Comparison of ENCODE assay signal across 16 mouse cellular contexts in the genomic region with DNA sequence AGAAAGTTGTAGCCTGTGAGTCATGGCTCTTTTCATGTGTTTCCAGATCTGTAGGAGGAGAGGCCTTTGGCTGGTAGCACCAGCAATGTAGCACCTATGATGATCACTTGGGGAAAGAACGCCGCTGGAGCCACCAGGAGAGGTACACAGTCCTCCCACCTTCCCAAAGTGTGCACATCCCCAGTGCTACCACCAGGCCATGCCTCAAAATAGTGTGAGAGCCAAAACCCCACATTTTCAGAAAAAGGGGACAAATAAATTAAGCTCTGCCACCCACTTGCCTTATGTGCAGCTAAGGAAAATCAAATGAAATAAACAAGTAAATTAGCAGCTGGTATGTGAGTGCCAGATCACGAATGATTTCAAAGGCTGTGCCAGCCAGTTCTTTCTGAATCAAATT.
DNase-seq lines count a peak whose midpoint lies in the region; ATAC-seq and TF ChIP-seq lines count a peak whose summit lies in the region.
"Had no signal": no experiment of that assay in that cellular context is flagged by ENCODE, and none has a peak within 500 bp of the region (broad histone marks: within the 10 kb centered on the region; RNA-seq: fewer than 3 reads in every experiment).

No protein-coding gene starts in this region.

- WGBS in liver, postnatal 0 days (ENCODE audit: insufficient replicate concordance), result 74% methylated on average over 3 of the region's 3 CpGs

- H3K27ac ChIP-seq in liver, postnatal 0 days (ENCODE audit: low read depth), result no peak overlapping the region
- H3K27ac ChIP-seq: forebrain, embryonic 10.5 days; lung, embryonic 15.5 days had no signal

- no peak for TF ChIP-seq EP300 in liver, postnatal 0 days (IDR thresholded peaks at IDR 0.05; ENCODE audit: low read depth)

- intact Hi-C loops in left cerebral cortex, postnatal 36 days (cut with DNase I), result no loop called here

- no peak for DNase-seq in frontal cortex, postnatal 14 days (ENCODE audit: low spot score in 2 of 2)
- peak; percentile 74 for DNase-seq in brain, adult 2 months (ENCODE audit: low read depth, low spot score)
- peak; percentile 85 for DNase-seq in layer of hippocampus, adult 9-11 months
- DNase-seq in left cerebral cortex, postnatal 36 days (ENCODE audit: low spot score in 2 of 2), result peak; percentile 34 to 35
- no peak for DNase-seq in liver, postnatal 0 days
- no peak for DNase-seq in urinary bladder, postnatal 10 days (ENCODE audit: low spot score)
- DNase-seq: adrenal gland, adult 2 months; cerebellum, adult 2 months; gastrocnemius, postnatal 36 days; heart, postnatal 4 days; midbrain, embryonic 14.5 days had no signal

- H3K4me2 ChIP-seq in liver, postnatal 0 days (ENCODE audit: low read depth, low read length), result no peak overlapping the region
- H3K4me2 ChIP-seq: heart, embryonic 12.5 days; liver, embryonic 11.5 days; lung, embryonic 15.5 days had no signal

- ATAC-seq in frontal cortex, adult (ENCODE audit: low TSS enrichment), result peak; percentile 95
- ATAC-seq in liver, postnatal 0 days, result no peak

- H3K36me3 ChIP-seq in liver, postnatal 0 days (replicated peaks; ENCODE audit: insufficient read depth, low read length), result no peaks in the 10 kb centered on the region
- H3K36me3 ChIP-seq: forebrain, embryonic 10.5 days; heart, embryonic 12.5 days; lung, embryonic 15.5 days had no signal

- no peak overlapping the region for H3K4me3 ChIP-seq in liver, postnatal 0 days (ENCODE audit: low read depth, low read length)
- H3K4me3 ChIP-seq: forebrain, embryonic 10.5 days; heart, embryonic 12.5 days; lung, embryonic 15.5 days had no signal

- no peaks in the 10 kb centered on the region for H3K4me1 ChIP-seq in liver, postnatal 0 days (ENCODE audit: insufficient read depth)
- H3K4me1 ChIP-seq: forebrain, embryonic 10.5 days; heart, embryonic 12.5 days; lung, embryonic 15.5 days had no signal

- no peaks in the 10 kb centered on the region for H3K27me3 ChIP-seq in liver, postnatal 0 days (ENCODE audit: insufficient read depth, low read length)
- H3K27me3 ChIP-seq: heart, embryonic 12.5 days; lung, embryonic 15.5 days had no signal

- no peak for TF ChIP-seq CTCF in liver, postnatal 0 days (IDR thresholded peaks at IDR 0.05; ENCODE audit: low read depth)

- no peak overlapping the region for H3K9ac ChIP-seq in liver, postnatal 0 days (replicated peaks)
- H3K9ac ChIP-seq: heart, embryonic 12.5 days; lung, embryonic 15.5 days had no signal

- H3K9me3 ChIP-seq in liver, postnatal 0 days (ENCODE audit: low read length), result no peaks in the 10 kb centered on the region
- H3K9me3 ChIP-seq: forebrain, embryonic 10.5 days; heart, embryonic 12.5 days; lung, embryonic 15.5 days had no signal

Comparison
In these comparisons a context has a peak if more than half of its experiments do, and no peak if none do; other contexts are left out.
1. DNase-seq: peak in brain, adult 2 months (single experiment), layer of hippocampus, adult 9-11 months (single experiment) and left cerebral cortex, postnatal 36 days (2 of 2); none in frontal cortex, postnatal 14 days (0 of 2), liver, postnatal 0 days (single experiment) and urinary bladder, postnatal 10 days (single experiment).